In genomic region chr7:16240978-16241303, GRCm38 (mm10) we compare ENCODE assay signal across 18 mouse cellular contexts. TPM values are rescaled to one million over a fixed set of nuclear protein-coding genes. Genes with fewer than 3 reads are reported as not detected.
DNase-seq lines count a peak whose midpoint lies in the region; ATAC-seq and TF ChIP-seq lines count a peak whose summit lies in the region.
"Had no signal": no experiment of that assay in that cellular context is flagged by ENCODE, and none has a peak within 500 bp of the region (broad histone marks: within the 10 kb centered on the region; RNA-seq: fewer than 3 reads in every experiment).

No protein-coding gene starts in this region.

- no peaks in the 10 kb centered on the region for H3K79me2 ChIP-seq in MEL (ENCODE audit: control insufficient read depth, insufficient read depth, low read length, poor library complexity)

- WGBS in bone marrow, adult 2 months = 61% methylated on average over 1 of the region's 1 CpGs
- WGBS in liver, embryonic 13.5 days (ENCODE audit: insufficient replicate concordance) = 14% methylated on average over 1 of the region's 1 CpGs
- whole genome bisulfite sequencing in liver, postnatal 0 days (ENCODE audit: insufficient replicate concordance) = 65% methylated on average over 1 of the region's 1 CpGs
- WGBS in forebrain, embryonic 16.5 days = 97% methylated on average over 1 of the region's 1 CpGs

- no peak for TF ChIP-seq RAD21 in MEL (IDR thresholded peaks at IDR 0.05; ENCODE audit: low read depth, low read length)

- TF ChIP-seq POLR2A in MEL (IDR thresholded peaks at IDR 0.05; ENCODE audit: control insufficient read depth in 1 of 2, insufficient read depth in 1 of 2, low read depth in 1 of 2, low read length in 2 of 2, poor library complexity in 1 of 2) = no peak
- TF ChIP-seq POLR2A in bone marrow, adult 2 months (IDR thresholded peaks at IDR 0.05; ENCODE audit: borderline replicate concordance, control insufficient read depth, low read depth, low read length) = no peak

- H3K36me3 ChIP-seq in MEL (ENCODE audit: control insufficient read depth in 1 of 2, insufficient read depth in 2 of 2, low read length in 2 of 2) = peaks cover 0 to 17% of the 10 kb centered on the region in 2 experiments; a peak in 2 of 4 replicates
- H3K36me3 ChIP-seq in liver, embryonic 13.5 days = peaks cover 14% of the 10 kb centered on the region; the same call in 1 of the 2 replicates
- 0 out of 2 replicates have a peak, but pooled peaks cover 4% of the 10 kb centered on the region for H3K36me3 ChIP-seq in liver, postnatal 0 days (replicated peaks; ENCODE audit: insufficient read depth, low read length)
- no peaks in the 10 kb centered on the region for H3K36me3 ChIP-seq in forebrain, embryonic 16.5 days (ENCODE audit: control insufficient read depth, insufficient read depth)
- H3K36me3 ChIP-seq: embryonic facial prominence, embryonic 12.5 days; forebrain, embryonic 15.5 days; hindbrain, embryonic 10.5 days; hindbrain, embryonic 15.5 days had no signal

- TF ChIP-seq EP300 in MEL (IDR thresholded peaks at IDR 0.05; ENCODE audit: low read depth in 1 of 2, low read length in 2 of 2) = no peak
- TF ChIP-seq EP300 in liver, postnatal 0 days (IDR thresholded peaks at IDR 0.05; ENCODE audit: low read depth) = no peak

- no peak for ATAC-seq in liver, embryonic 13.5 days (ENCODE audit: low read depth)
- ATAC-seq in liver, postnatal 0 days = no peak
- no peak for ATAC-seq in granulocyte monocyte progenitor cell, adult 5-6 weeks (replicated peaks; ENCODE audit: poor library complexity, severe bottlenecking)
- ATAC-seq in forebrain, embryonic 16.5 days = no peak
- ATAC-seq: forebrain, embryonic 15.5 days had no signal

- H3K4me1 ChIP-seq in MEL (ENCODE audit: control insufficient read depth in 1 of 2, insufficient read depth in 2 of 2, low read length in 2 of 2) = peaks cover 3 to 21% of the 10 kb centered on the region in 2 experiments; a peak in 3 of 4 replicates
- peaks cover 13% of the 10 kb centered on the region for H3K4me1 ChIP-seq in bone marrow, adult 2 months (ENCODE audit: control insufficient read depth, insufficient read depth, low read length)
- H3K4me1 ChIP-seq in liver, embryonic 13.5 days (replicated peaks) = peaks cover 55% of the 10 kb centered on the region
- H3K4me1 ChIP-seq in liver, postnatal 0 days (ENCODE audit: insufficient read depth) = peaks cover 42% of the 10 kb centered on the region
- no peaks in the 10 kb centered on the region for H3K4me1 ChIP-seq in forebrain, embryonic 16.5 days (replicated peaks; ENCODE audit: control insufficient read depth, insufficient read depth, low read length)
- H3K4me1 ChIP-seq: embryonic facial prominence, embryonic 12.5 days; forebrain, embryonic 15.5 days; hindbrain, embryonic 10.5 days; hindbrain, embryonic 15.5 days had no signal

- H3K9me3 ChIP-seq in MEL (replicated peaks; ENCODE audit: insufficient read depth, low read length) = no peaks in the 10 kb centered on the region
- no peaks in the 10 kb centered on the region for H3K9me3 ChIP-seq in liver, embryonic 13.5 days (replicated peaks)
- H3K9me3 ChIP-seq in liver, postnatal 0 days (ENCODE audit: low read length) = no peaks in the 10 kb centered on the region
- no peaks in the 10 kb centered on the region for H3K9me3 ChIP-seq in forebrain, embryonic 16.5 days (ENCODE audit: control insufficient read depth, low read length)
- H3K9me3 ChIP-seq: embryonic facial prominence, embryonic 12.5 days; forebrain, embryonic 15.5 days; hindbrain, embryonic 10.5 days; hindbrain, embryonic 15.5 days had no signal

- peak in 1 of 3 experiments; percentile 12; a peak in 1 of 6 replicates for TF ChIP-seq CTCF in MEL (IDR thresholded peaks at IDR 0.05 in 2 of 3, conservative IDR thresholded peaks at IDR 0.05 in 1 of 3; ENCODE audit: control insufficient read depth in 1 of 3, insufficient read depth in 1 of 3, low read depth in 2 of 3, low read length in 3 of 3, poor library complexity in 1 of 3, severe bottlenecking in 1 of 3)
- no peak for TF ChIP-seq CTCF in bone marrow, adult 2 months (IDR thresholded peaks at IDR 0.05; ENCODE audit: control insufficient read depth, insufficient read depth, low read length)
- peak; percentile 26 for TF ChIP-seq CTCF in liver, postnatal 0 days (IDR thresholded peaks at IDR 0.05; ENCODE audit: low read depth)

- H3K9ac ChIP-seq in MEL (ENCODE audit: control insufficient read depth, low read depth, low read length, poor library complexity, severe bottlenecking) = no peak overlapping the region
- H3K9ac ChIP-seq in liver, embryonic 13.5 days = 0 out of 2 replicates have a peak overlapping the region, but pooled peaks have one; percentile 59
- no peak overlapping the region for H3K9ac ChIP-seq in liver, postnatal 0 days (replicated peaks)
- H3K9ac ChIP-seq in forebrain, embryonic 16.5 days (replicated peaks; ENCODE audit: low read depth, low read length) = no peak overlapping the region
- H3K9ac ChIP-seq: embryonic facial prominence, embryonic 12.5 days; forebrain, embryonic 15.5 days; hindbrain, embryonic 15.5 days had no signal

- no peak overlapping the region; the same call in 1 of the 2 replicates for H3K27ac ChIP-seq in MEL (ENCODE audit: control insufficient read depth, low read depth, low read length)
- peak overlapping the region; percentile 77; the same call in 1 of the 2 replicates for H3K27ac ChIP-seq in bone marrow, adult 2 months (ENCODE audit: control insufficient read depth, insufficient read depth, low read depth, low read length, poor library complexity)
- H3K27ac ChIP-seq in liver, embryonic 13.5 days = peak overlapping the region; percentile 88
- peak overlapping the region; percentile 85 for H3K27ac ChIP-seq in liver, postnatal 0 days (ENCODE audit: low read depth)
- no peak overlapping the region for H3K27ac ChIP-seq in forebrain, embryonic 16.5 days (ENCODE audit: low read length)
- H3K27ac ChIP-seq: embryonic facial prominence, embryonic 12.5 days; forebrain, embryonic 15.5 days; hindbrain, embryonic 10.5 days; hindbrain, embryonic 15.5 days had no signal

- 0 out of 4 replicates have a peak, but pooled peaks cover 0 to 1% of the 10 kb centered on the region in 2 experiments for H3K27me3 ChIP-seq in MEL (ENCODE audit: control insufficient read depth in 1 of 2, insufficient read depth in 2 of 2, low read length in 2 of 2)
- H3K27me3 ChIP-seq in liver, embryonic 13.5 days = no peaks in the 10 kb centered on the region
- H3K27me3 ChIP-seq in liver, postnatal 0 days (ENCODE audit: insufficient read depth, low read length) = no peaks in the 10 kb centered on the region
- no peaks in the 10 kb centered on the region for H3K27me3 ChIP-seq in forebrain, embryonic 16.5 days (replicated peaks; ENCODE audit: control insufficient read depth, insufficient read depth, low read length)
- H3K27me3 ChIP-seq: embryonic facial prominence, embryonic 12.5 days; forebrain, embryonic 15.5 days; hindbrain, embryonic 15.5 days had no signal

- H3K4me2 ChIP-seq in liver, embryonic 13.5 days = peak overlapping the region; percentile 66
- peak overlapping the region; percentile 69 for H3K4me2 ChIP-seq in liver, postnatal 0 days (ENCODE audit: low read depth, low read length)
- no peak overlapping the region for H3K4me2 ChIP-seq in forebrain, embryonic 16.5 days (ENCODE audit: low read length)
- H3K4me2 ChIP-seq: embryonic facial prominence, embryonic 12.5 days; forebrain, embryonic 15.5 days; heart, embryonic 11.5 days; hindbrain, embryonic 15.5 days had no signal

- peak; percentile 57 for DNase-seq in MEL (ENCODE audit: low read depth, low spot score)
- DNase-seq in liver, embryonic 13.5 days = no peak
- no peak for DNase-seq in liver, postnatal 0 days
- DNase-seq in cerebellum, adult 11-12 months = no peak
- no peak for DNase-seq in urinary bladder, postnatal 25 days (ENCODE audit: low spot score)
- DNase-seq: adrenal gland, adult 8-10 months; cerebellum, adult 8-10 months; cerebellum, postnatal 25 days; gastrocnemius, postnatal 14 days had no signal

- H3K4me3 ChIP-seq in MEL (ENCODE audit: control insufficient read depth in 1 of 2, insufficient read depth in 1 of 2, low read depth in 2 of 2, low read length in 2 of 2) = no peak overlapping the region
- no peak overlapping the region for H3K4me3 ChIP-seq in bone marrow, adult 2 months (replicated peaks; ENCODE audit: control insufficient read depth, low read depth, low read length)
- peak overlapping the region; percentile 47; the same call in 1 of the 2 replicates for H3K4me3 ChIP-seq in liver, embryonic 13.5 days (replicated peaks)
- H3K4me3 ChIP-seq in liver, postnatal 0 days (ENCODE audit: low read depth, low read length) = no peak overlapping the region
- no peak overlapping the region for H3K4me3 ChIP-seq in forebrain, embryonic 16.5 days (replicated peaks; ENCODE audit: low read length)
- H3K4me3 ChIP-seq: embryonic facial prominence, embryonic 12.5 days; forebrain, embryonic 15.5 days; hindbrain, embryonic 10.5 days; hindbrain, embryonic 15.5 days had no signal

RNA-seq across cellular contexts. Expression of gene C5ar2, which starts 3.0 kb away (rescaled TPM):
- 0.92 and 1.7 TPM in 2 replicates for total RNA-seq in MEL (2012; rRNA removed)
- under 1 TPM in 1 of 2 experiments, not detected in 1; 0.49 TPM for polyA plus RNA-seq in MEL (2012; ENCODE audit: insufficient read depth in 1 of 2, insufficient read length in 2 of 2, low read depth in 1 of 2, low replicate concordance in 2 of 2, missing spikeins in 1 of 2)
- 4.2 TPM in 2 replicates for polyA plus RNA-seq in bone marrow, adult 2 months (2011; ENCODE audit: insufficient read depth, insufficient read length, low replicate concordance, missing spikeins)
- polyA plus RNA-seq in liver, embryonic 13.5 days (2015; fragmentation: Nextera tagmentation; extraction: Ambion mirVana) = 0.72 and 0.77 TPM in 2 replicates
- polyA plus RNA-seq in liver, postnatal 0 days (2015; fragmentation: Nextera tagmentation; extraction: Ambion mirVana) = 0.92 and 1.2 TPM in 2 replicates
- total RNA-seq in granulocyte monocyte progenitor cell, adult 5-6 weeks (2014; fragmentation: Nextera tagmentation) = 0.15 TPM in 1 of 2 replicates, not detected in the other
- 0.13 and 0.93 TPM in 2 replicates for total RNA-seq in granulocyte monocyte progenitor cell, adult 5-6 weeks (2017)
- 0.16 TPM in 1 of 2 replicates, not detected in the other for polyA plus RNA-seq in forebrain, embryonic 16.5 days (2015; fragmentation: Nextera tagmentation; extraction: Ambion mirVana)
- polyA plus RNA-seq: embryonic facial prominence, embryonic 12.5 days; forebrain, embryonic 15.5 days; hindbrain, embryonic 10.5 days had no signal

RNA-seq across cellular contexts. Expression of gene C5ar1, which starts 18.4 kb away (rescaled TPM):
- not detected in 2 replicates for total RNA-seq in MEL (2012; rRNA removed)
- polyA plus RNA-seq in MEL (2012; ENCODE audit: insufficient read depth in 1 of 2, insufficient read length in 2 of 2, low read depth in 1 of 2, low replicate concordance in 2 of 2, missing spikeins in 1 of 2) = not detected
- polyA plus RNA-seq in bone marrow, adult 2 months (2011; ENCODE audit: insufficient read depth, insufficient read length, low replicate concordance, missing spikeins) = 9.0 and 17.2 TPM in 2 replicates
- polyA plus RNA-seq in liver, embryonic 13.5 days (2015; fragmentation: Nextera tagmentation; extraction: Ambion mirVana) = 1.4 TPM in 2 replicates
- 5.5 and 6.9 TPM in 2 replicates for polyA plus RNA-seq in liver, postnatal 0 days (2015; fragmentation: Nextera tagmentation; extraction: Ambion mirVana)
- total RNA-seq in granulocyte monocyte progenitor cell, adult 5-6 weeks (2014; fragmentation: Nextera tagmentation) = 0.21 TPM in 1 of 2 replicates, not detected in the other
- total RNA-seq in granulocyte monocyte progenitor cell, adult 5-6 weeks (2017) = 0.67 and 1.1 TPM in 2 replicates
- 1.2 and 2.0 TPM in 2 replicates for polyA plus RNA-seq in forebrain, embryonic 16.5 days (2015; fragmentation: Nextera tagmentation; extraction: Ambion mirVana)
- total RNA-seq: ES-E14 had no signal

RNA-seq across cellular contexts. Expression of gene Dhx34, which starts 19.1 kb away (rescaled TPM):
- 5.8 and 6.0 TPM in 2 replicates for total RNA-seq in MEL (2012; rRNA removed)
- 10 to 100 TPM in 1 of 2 experiments, not detected in 1; 13.6 TPM for polyA plus RNA-seq in MEL (2012; ENCODE audit: insufficient read depth in 1 of 2, insufficient read length in 2 of 2, low read depth in 1 of 2, low replicate concordance in 2 of 2, missing spikeins in 1 of 2)
- polyA plus RNA-seq in bone marrow, adult 2 months (2011; ENCODE audit: insufficient read depth, insufficient read length, low replicate concordance, missing spikeins) = 9.4 and 11.9 TPM in 2 replicates
- 6.0 and 6.4 TPM in 2 replicates for polyA plus RNA-seq in liver, embryonic 13.5 days (2015; fragmentation: Nextera tagmentation; extraction: Ambion mirVana)
- polyA plus RNA-seq in liver, postnatal 0 days (2015; fragmentation: Nextera tagmentation; extraction: Ambion mirVana) = 3.6 and 3.9 TPM in 2 replicates
- total RNA-seq in granulocyte monocyte progenitor cell, adult 5-6 weeks (2014; fragmentation: Nextera tagmentation) = 5.5 and 8.7 TPM in 2 replicates
- total RNA-seq in granulocyte monocyte progenitor cell, adult 5-6 weeks (2017) = 4.4 and 9.4 TPM in 2 replicates
- polyA plus RNA-seq in forebrain, embryonic 16.5 days (2015; fragmentation: Nextera tagmentation; extraction: Ambion mirVana) = 13.9 and 15.5 TPM in 2 replicates

RNA-seq across cellular contexts. Expression of gene Inafm1, which starts 32.5 kb away (rescaled TPM):
- 38.0 and 50.7 TPM in 2 replicates for total RNA-seq in MEL (2012; rRNA removed)
- 10 to 100 TPM in 1 of 2 experiments, not detected in 1; 87.6 TPM for polyA plus RNA-seq in MEL (2012; ENCODE audit: insufficient read depth in 1 of 2, insufficient read length in 2 of 2, low read depth in 1 of 2, low replicate concordance in 2 of 2, missing spikeins in 1 of 2)
- polyA plus RNA-seq in bone marrow, adult 2 months (2011; ENCODE audit: insufficient read depth, insufficient read length, low replicate concordance, missing spikeins) = 19.8 and 23.6 TPM in 2 replicates
- 3.9 and 4.4 TPM in 2 replicates for polyA plus RNA-seq in liver, embryonic 13.5 days (2015; fragmentation: Nextera tagmentation; extraction: Ambion mirVana)
- 7.5 and 8.4 TPM in 2 replicates for polyA plus RNA-seq in liver, postnatal 0 days (2015; fragmentation: Nextera tagmentation; extraction: Ambion mirVana)
- total RNA-seq in granulocyte monocyte progenitor cell, adult 5-6 weeks (2014; fragmentation: Nextera tagmentation) = 13.6 and 14.6 TPM in 2 replicates
- 3.2 and 3.3 TPM in 2 replicates for total RNA-seq in granulocyte monocyte progenitor cell, adult 5-6 weeks (2017)
- polyA plus RNA-seq in forebrain, embryonic 16.5 days (2015; fragmentation: Nextera tagmentation; extraction: Ambion mirVana) = 23.3 and 27.2 TPM in 2 replicates

RNA-seq across cellular contexts. Expression of gene Ccdc9, which starts 45.7 kb away (rescaled TPM):
- total RNA-seq in MEL (2012; rRNA removed) = 57.4 and 63.6 TPM in 2 replicates
- 10 to 100 TPM in 1 of 2 experiments, not detected in 1; 97.1 TPM for polyA plus RNA-seq in MEL (2012; ENCODE audit: insufficient read depth in 1 of 2, insufficient read length in 2 of 2, low read depth in 1 of 2, low replicate concordance in 2 of 2, missing spikeins in 1 of 2)
- 108 and 194 TPM in 2 replicates for polyA plus RNA-seq in bone marrow, adult 2 months (2011; ENCODE audit: insufficient read depth, insufficient read length, low replicate concordance, missing spikeins)
- polyA plus RNA-seq in liver, embryonic 13.5 days (2015; fragmentation: Nextera tagmentation; extraction: Ambion mirVana) = 12.6 and 17.5 TPM in 2 replicates
- 5.7 and 8.8 TPM in 2 replicates for polyA plus RNA-seq in liver, postnatal 0 days (2015; fragmentation: Nextera tagmentation; extraction: Ambion mirVana)
- 31.7 and 50.9 TPM in 2 replicates for total RNA-seq in granulocyte monocyte progenitor cell, adult 5-6 weeks (2014; fragmentation: Nextera tagmentation)
- total RNA-seq in granulocyte monocyte progenitor cell, adult 5-6 weeks (2017) = 54.0 and 62.0 TPM in 2 replicates
- 25.0 and 29.4 TPM in 2 replicates for polyA plus RNA-seq in forebrain, embryonic 16.5 days (2015; fragmentation: Nextera tagmentation; extraction: Ambion mirVana)

Comparison
In these comparisons a context has a peak if more than half of its experiments do, and no peak if none do; other contexts are left out.
1. H3K27ac ChIP-seq: peak in bone marrow, adult 2 months (single experiment), liver, embryonic 13.5 days (single experiment) and liver, postnatal 0 days (single experiment); none in MEL (single experiment) and forebrain, embryonic 16.5 days (single experiment).